ENCODE assay signal across 25 mouse cellular contexts in genomic region chr13:108604213-108604612, GRCm38 (mm10).
DNase-seq lines count a peak whose midpoint lies in the region; ATAC-seq and TF ChIP-seq lines count a peak whose summit lies in the region.
"Had no signal": no experiment of that assay in that cellular context is flagged by ENCODE, and none has a peak within 500 bp of the region (broad histone marks: within the 10 kb centered on the region; RNA-seq: fewer than 3 reads in every experiment).

No protein-coding gene starts in this region.

- no peak overlapping the region for H3K4me2 ChIP-seq in kidney, embryonic 16.5 days (replicated peaks; ENCODE audit: low read depth, low read length)
- no peak overlapping the region for H3K4me2 ChIP-seq in intestine, embryonic 16.5 days (ENCODE audit: low read depth, low read length)
- no peak overlapping the region for H3K4me2 ChIP-seq in midbrain, embryonic 16.5 days (ENCODE audit: low read length)
- H3K4me2 ChIP-seq: embryonic facial prominence, embryonic 12.5 days; forebrain, embryonic 13.5 days; forebrain, embryonic 15.5 days had no signal

- no peak for TF ChIP-seq CTCF in gastrocnemius, adult 2 months (IDR thresholded peaks at IDR 0.05)

- H3K27ac ChIP-seq in kidney, embryonic 16.5 days (ENCODE audit: low read length): no peak overlapping the region
- H3K27ac ChIP-seq in intestine, embryonic 16.5 days (ENCODE audit: low read length): no peak overlapping the region
- H3K27ac ChIP-seq in midbrain, embryonic 16.5 days (ENCODE audit: low read length): no peak overlapping the region
- no peak overlapping the region for H3K27ac ChIP-seq in gastrocnemius, adult 2 months
- H3K27ac ChIP-seq: embryonic facial prominence, embryonic 10.5 days; embryonic facial prominence, embryonic 12.5 days; forebrain, embryonic 13.5 days; forebrain, embryonic 15.5 days had no signal

- 0 out of 2 replicates have a peak, but pooled peaks have one; percentile 69 for ATAC-seq in kidney, embryonic 16.5 days (ENCODE audit: low FRiP score, low TSS enrichment)
- no peak for ATAC-seq in intestine, embryonic 16.5 days
- ATAC-seq in midbrain, embryonic 16.5 days: no peak
- ATAC-seq: CD4-positive, CD25-positive, alpha-beta regulatory T cell, adult 4 months; forebrain, embryonic 13.5 days; forebrain, embryonic 15.5 days; forebrain, postnatal 0 days had no signal

- no peaks in the 10 kb centered on the region for H3K27me3 ChIP-seq in kidney, embryonic 16.5 days (ENCODE audit: insufficient read depth, low read length)
- H3K27me3 ChIP-seq in intestine, embryonic 16.5 days (replicated peaks; ENCODE audit: control insufficient read depth, insufficient read depth, low read length): no peaks in the 10 kb centered on the region
- H3K27me3 ChIP-seq in midbrain, embryonic 16.5 days (ENCODE audit: control insufficient read depth, insufficient read depth, low read depth, low read length): no peaks in the 10 kb centered on the region
- H3K27me3 ChIP-seq: CH12.LX; embryonic facial prominence, embryonic 12.5 days; forebrain, embryonic 13.5 days; forebrain, embryonic 15.5 days had no signal

- no peak overlapping the region for H3K4me3 ChIP-seq in kidney, embryonic 16.5 days (ENCODE audit: low read length)
- no peak overlapping the region for H3K4me3 ChIP-seq in intestine, embryonic 16.5 days (ENCODE audit: low read length)
- H3K4me3 ChIP-seq in midbrain, embryonic 16.5 days (ENCODE audit: low read depth, low read length): no peak overlapping the region
- H3K4me3 ChIP-seq in gastrocnemius, adult 2 months: no peak overlapping the region
- H3K4me3 ChIP-seq: embryonic facial prominence, embryonic 10.5 days; embryonic facial prominence, embryonic 12.5 days; forebrain, embryonic 13.5 days; forebrain, embryonic 15.5 days had no signal

- H3K9ac ChIP-seq in kidney, embryonic 16.5 days (replicated peaks; ENCODE audit: low read length): no peak overlapping the region
- no peak overlapping the region for H3K9ac ChIP-seq in intestine, embryonic 16.5 days (ENCODE audit: low read depth, low read length)
- no peak overlapping the region for H3K9ac ChIP-seq in midbrain, embryonic 16.5 days (ENCODE audit: low read depth, low read length)
- H3K9ac ChIP-seq: embryonic facial prominence, embryonic 12.5 days; forebrain, embryonic 13.5 days; forebrain, embryonic 15.5 days; forebrain, postnatal 0 days had no signal

- 0 out of 2 replicates have a peak, but pooled peaks cover 4% of the 10 kb centered on the region for H3K4me1 ChIP-seq in kidney, embryonic 16.5 days (ENCODE audit: insufficient read depth, low read length)
- no peaks in the 10 kb centered on the region for H3K4me1 ChIP-seq in intestine, embryonic 16.5 days (ENCODE audit: control insufficient read depth, insufficient read depth, low read length)
- H3K4me1 ChIP-seq in midbrain, embryonic 16.5 days (ENCODE audit: control insufficient read depth, insufficient read depth, low read length): no peaks in the 10 kb centered on the region
- H3K4me1 ChIP-seq: embryonic facial prominence, embryonic 10.5 days; embryonic facial prominence, embryonic 12.5 days; forebrain, embryonic 13.5 days had no signal

- H3K9me3 ChIP-seq in kidney, embryonic 16.5 days (ENCODE audit: low read length): no peaks in the 10 kb centered on the region
- H3K9me3 ChIP-seq in intestine, embryonic 16.5 days (ENCODE audit: control insufficient read depth, low read length): no peaks in the 10 kb centered on the region
- H3K9me3 ChIP-seq in midbrain, embryonic 16.5 days (replicated peaks; ENCODE audit: control insufficient read depth, low read length, poor library complexity, severe bottlenecking): no peaks in the 10 kb centered on the region
- H3K9me3 ChIP-seq: embryonic facial prominence, embryonic 10.5 days; embryonic facial prominence, embryonic 12.5 days; forebrain, embryonic 13.5 days; forebrain, embryonic 15.5 days; G1E had no signal

- DNase-seq in kidney, adult 11 months: no peak
- peak; percentile 32 for DNase-seq in 3T3-L1 (ENCODE audit: low read depth, low spot score)
- DNase-seq in Muller cell, postnatal 12 days (ENCODE audit: inconsistent ontology term): peak; percentile 77
- peak; percentile 16 for DNase-seq in hindlimb bud, embryonic 11.5 days (ENCODE audit: extremely low spot score, low read depth, low spot score)
- DNase-seq in gastrocnemius, adult 2 months: no peak
- DNase-seq: adrenal gland, adult 2 months; adrenal gland, postnatal 10 days; adrenal gland, postnatal 36 days; B cell, adult 2 months; cerebellum, adult 11-12 months; cerebellum, adult 2 months; cerebellum, adult 9-10 months; cerebellum, postnatal 10 days; cerebellum, postnatal 25 days; forebrain, postnatal 0 days had no signal

- intact Hi-C loops in gastrocnemius, adult 2 months (cut with DNase I): no loop called here

- H3K36me3 ChIP-seq in kidney, embryonic 16.5 days (ENCODE audit: insufficient read depth, low read length): no peaks in the 10 kb centered on the region
- H3K36me3 ChIP-seq in intestine, embryonic 16.5 days (ENCODE audit: control insufficient read depth, insufficient read depth, low read length): no peaks in the 10 kb centered on the region
- no peaks in the 10 kb centered on the region for H3K36me3 ChIP-seq in midbrain, embryonic 16.5 days (ENCODE audit: control insufficient read depth, insufficient read depth, low read length)
- H3K36me3 ChIP-seq: embryonic facial prominence, embryonic 10.5 days; embryonic facial prominence, embryonic 12.5 days; forebrain, embryonic 15.5 days; G1E had no signal

Comparison
In these comparisons a context has a peak if more than half of its experiments do, and no peak if none do; other contexts are left out.
1. DNase-seq: peak in 3T3-L1 (single experiment), Muller cell, postnatal 12 days (single experiment) and hindlimb bud, embryonic 11.5 days (single experiment); none in kidney, adult 11 months (single experiment) and gastrocnemius, adult 2 months (single experiment).